Mouse (Mus musculus): ENCODE results near the gene Tmem120b. TPM values are rescaled to one million over a fixed set of nuclear protein-coding genes. Genes with fewer than 3 reads are reported as not detected.

The Tmem120b gene
- total and polyA plus RNA-seq, 3 experiments = 4.8 to 8.0 (median 6.2) TPM

GRCm38 (mm10) chr5:123132308-123133071, 64.3 kb downstream of the Tmem120b start, which contains the start of gene Rhof:
Gene Rhof (minus strand): TSS chr5:123132692.
- H3K9me3 ChIP-seq (replicated peaks; ENCODE audit: low read length) = no peaks in the 10 kb centered on the region
- in situ Hi-C loops (cut with MboI; ENCODE audit: low pct_ligation_motif_present, low pct_unique_long_range_greater_than_20kb, low sequenced_read_pairs) = loop anchor here (5.0 kb wide), 1 partner anchor 70 kb away; no protein-coding TSS in a partner anchor
- peak within 1 kb of the TSS; percentile 72 for H3K9ac ChIP-seq (ENCODE audit: insufficient read depth, low read depth)
- peaks cover 25 to 53% of the 10 kb centered on the region in 2 experiments for H3K36me3 ChIP-seq (replicated peaks in 1 of 2; ENCODE audit: control insufficient read depth in 1 of 2, insufficient read depth in 1 of 2, low read length in 1 of 2)
- peaks cover 44% of the 10 kb centered on the region for H3K79me2 ChIP-seq (replicated peaks; ENCODE audit: control insufficient read depth, extremely low read depth, insufficient read depth, poor library complexity, severe bottlenecking)
- H3K27ac ChIP-seq (ENCODE audit: insufficient read depth, low read depth) = peak within 1 kb of the TSS; percentile 45
- DNase-seq (ENCODE audit: extremely low read depth) = peak; percentile 98
- dilution Hi-C loops (cut with MboI; ENCODE audit: extremely low pct_ligation_motif_present, extremely low pct_unique_long_range_greater_than_20kb, low sequenced_read_pairs) = no loop called here
- H3K4me1 ChIP-seq (ENCODE audit: control insufficient read depth in 1 of 2, insufficient read depth in 2 of 2) = peaks cover 10 to 84% of the 10 kb centered on the region in 2 experiments
- H3K27me3 ChIP-seq (replicated peaks) = no peaks in the 10 kb centered on the region
- peak within 1 kb of the TSS; percentile 87 for H3K4me2 ChIP-seq (ENCODE audit: insufficient read depth, low read depth, poor library complexity, severe bottlenecking)
- peak within 1 kb of the TSS; percentile 72 to 98 (median 79) for H3K4me3 ChIP-seq (replicated peaks in 1 of 3; ENCODE audit: low read depth in 2 of 3, low read length in 2 of 3, poor library complexity in 1 of 3)
- TF ChIP-seq MXI1 (IDR thresholded peaks at IDR 0.05; ENCODE audit: low read depth, low read length) = peak; percentile 38; the same call in 1 of the 2 replicates
- peak; percentile 17; the same call in 1 of the 2 replicates for TF ChIP-seq IRF4 (IDR thresholded peaks at IDR 0.05; ENCODE audit: low read depth, low read length)
- TF ChIP-seq NRF1 (IDR thresholded peaks at IDR 0.05; ENCODE audit: low read depth, low read length) = peak; percentile 55
- no peak for TF ChIP-seq GABPA (IDR thresholded peaks at IDR 0.05; ENCODE audit: insufficient replicate concordance, low read depth, low read length)
- TF ChIP-seq CHD2 (IDR thresholded peaks at IDR 0.05; ENCODE audit: low read length) = peak; percentile 64; the same call in 1 of the 2 replicates
- TF ChIP-seq RAD21 (IDR thresholded peaks at IDR 0.05; ENCODE audit: low read depth, low read length) = peak; percentile 90
- no peak for TF ChIP-seq E2F4 (IDR thresholded peaks at IDR 0.05; ENCODE audit: insufficient replicate concordance, low read depth, low read length)
- TF ChIP-seq ZMIZ1 (IDR thresholded peaks at IDR 0.05; ENCODE audit: low read depth, low read length) = peak; percentile 31; the same call in 1 of the 2 replicates
- TF ChIP-seq MEF2A (IDR thresholded peaks at IDR 0.05; ENCODE audit: borderline replicate concordance, low read depth, low read length) = peak; percentile 33
- TF ChIP-seq UBTF (IDR thresholded peaks at IDR 0.05; ENCODE audit: low read depth, low read length) = 0 out of 2 replicates have a peak, but pooled peaks have one; percentile 24
- TF ChIP-seq MAZ (IDR thresholded peaks at IDR 0.05; ENCODE audit: low read depth, low read length) = peak; percentile 87
- peak; percentile 95 for TF ChIP-seq SMC3 (IDR thresholded peaks at IDR 0.05; ENCODE audit: low read depth, low read length)
- TF ChIP-seq CTCF (conservative IDR thresholded peaks at IDR 0.05 in 1 of 2, IDR thresholded peaks at IDR 0.05 in 1 of 2; ENCODE audit: low read depth in 2 of 2, low read length in 2 of 2) = peak; percentile 70 to 97
- TF ChIP-seq KAT2A (IDR thresholded peaks at IDR 0.05; ENCODE audit: insufficient replicate concordance, low read length) = 0 out of 2 replicates have a peak, but pooled peaks have one; percentile 43
- peak; percentile 85 for TF ChIP-seq ZKSCAN1 (IDR thresholded peaks at IDR 0.05; ENCODE audit: borderline replicate concordance, low read depth, low read length)
- TF ChIP-seq MAFK (IDR thresholded peaks at IDR 0.05; ENCODE audit: insufficient replicate concordance, low read length) = no peak
- TF ChIP-seq ZNF384 (IDR thresholded peaks at IDR 0.05; ENCODE audit: low read depth, low read length) = no peak
- TF ChIP-seq ZC3H11A (IDR thresholded peaks at IDR 0.05; ENCODE audit: low read depth, low read length) = peak; percentile 77
- TF ChIP-seq RCOR1 (conservative IDR thresholded peaks at IDR 0.05; ENCODE audit: low read depth, low read length) = 0 out of 2 replicates have a peak, but pooled peaks have one; percentile 21
- peak; percentile 76 for TF ChIP-seq POLR2A (IDR thresholded peaks at IDR 0.05; ENCODE audit: low read depth, low read length)
- TF ChIP-seq ELF1 (IDR thresholded peaks at IDR 0.05; ENCODE audit: low read depth, low read length) = peak; percentile 39; the same call in 1 of the 2 replicates
- TF ChIP-seq EP300 (IDR thresholded peaks at IDR 0.05; ENCODE audit: low read length) = no peak
- no peak for TF ChIP-seq JUND (conservative IDR thresholded peaks at IDR 0.05; ENCODE audit: low read depth, low read length)
- peak; percentile 46; the same call in 1 of the 2 replicates for TF ChIP-seq SIN3A (IDR thresholded peaks at IDR 0.05; ENCODE audit: low read length)
- TF ChIP-seq NELFE (IDR thresholded peaks at IDR 0.05; ENCODE audit: low read depth, low read length) = peak; percentile 53; the same call in 1 of the 2 replicates
- TF ChIP-seq USF2 (conservative IDR thresholded peaks at IDR 0.05; ENCODE audit: low read depth, low read length) = no peak
- no peak for TF ChIP-seq PAX5 (IDR thresholded peaks at IDR 0.05; ENCODE audit: low read length)
- TF ChIP-seq TBP (conservative IDR thresholded peaks at IDR 0.05; ENCODE audit: low read depth, low read length) = no peak
- peak; percentile 65; the same call in 1 of the 2 replicates for TF ChIP-seq TCF12 (IDR thresholded peaks at IDR 0.05; ENCODE audit: low read depth, low read length)
- TF ChIP-seq CHD1 (IDR thresholded peaks at IDR 0.05; ENCODE audit: low read depth, low read length) = no peak
- TF ChIP-seq POLR2AphosphoS2 (IDR thresholded peaks at IDR 0.05; ENCODE audit: low read depth, low read length) = peak; percentile 72
- TF ChIP-seq JUN (IDR thresholded peaks at IDR 0.05; ENCODE audit: insufficient read depth, low read depth, low read length) = no peak
- no peak for TF ChIP-seq MAX (IDR thresholded peaks at IDR 0.05; ENCODE audit: low read length)
- peak; percentile 55; the same call in 1 of the 2 replicates for TF ChIP-seq ETS1 (conservative IDR thresholded peaks at IDR 0.05; ENCODE audit: low read depth, low read length)
- peak; percentile 28; the same call in 1 of the 2 replicates for TF ChIP-seq HCFC1 (IDR thresholded peaks at IDR 0.05; ENCODE audit: low read depth, low read length)
- no peak for TF ChIP-seq USF1 (IDR thresholded peaks at IDR 0.05; ENCODE audit: low read depth, low read length)
- peak; percentile 29; the same call in 1 of the 2 replicates for TF ChIP-seq BHLHE40 (IDR thresholded peaks at IDR 0.05; ENCODE audit: low read depth, low read length)
- no peak; the same call in 1 of the 2 replicates for TF ChIP-seq MYC (IDR thresholded peaks at IDR 0.05; ENCODE audit: low read depth, low read length)

Measured in CH12.LX (cell line).